Mouse (Mus musculus): ENCODE measurements around the gene Sbp. TPM values are rescaled to one million over a fixed set of nuclear protein-coding genes. Genes with fewer than 3 reads are reported as not detected.

Sbp gene
- total and polyA plus RNA-seq, 3 experiments: not detected

DNA sequence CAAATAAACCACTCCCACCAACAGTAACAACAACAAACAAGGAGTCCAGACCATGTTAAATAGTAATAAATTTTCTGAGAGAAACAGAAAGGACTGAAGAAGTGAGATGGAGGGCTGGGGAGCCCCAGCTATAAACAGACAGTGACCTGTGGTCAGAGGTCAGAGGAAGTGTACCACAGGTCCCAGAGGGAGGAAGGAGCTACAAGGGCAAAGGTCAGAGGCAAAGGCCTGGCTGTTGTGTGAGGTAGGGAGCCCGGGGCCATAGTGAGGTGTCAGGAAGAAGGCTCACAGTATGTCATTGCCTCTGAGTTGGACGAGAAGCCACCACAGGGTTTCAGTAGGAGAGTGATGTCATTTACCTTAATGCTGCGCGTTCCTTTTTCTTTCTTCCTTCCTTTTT, 41.4 kb downstream of the Sbp start:
- Histone ChIP-seq H3K9me3 (replicated peaks) (no peaks in the 10 kb centered on the region), H3K4me3 (ENCODE audit: low read depth, low read length) (no peak overlapping the region), H3K4me1 (ENCODE audit: insufficient read depth, low read depth, low read length) (no peaks in the 10 kb centered on the region), H3K27me3 (ENCODE audit: insufficient read depth, low read length) (peaks cover 2% of the 10 kb centered on the region; the same call in 1 of the 2 replicates), H3K36me3 (replicated peaks) (no peaks in the 10 kb centered on the region)
- no peak for TF ChIP-seq GATA1 (IDR thresholded peaks at IDR 0.05; ENCODE audit: borderline replicate concordance, low read length)
- DNase-seq (ENCODE audit: low spot score) (no peak), ATAC-seq (ENCODE audit: extremely low read depth, insufficient number of reproducible peaks, low FRiP score, poor library complexity, severe bottlenecking) (no peak)

- ATAC-seq (ENCODE audit: extremely low read depth, insufficient number of reproducible peaks, low FRiP score, poor library complexity, severe bottlenecking): no peak
- Histone ChIP-seq H3K27me3 (ENCODE audit: insufficient read depth, low read length) (peaks cover 5% of the 10 kb centered on the region; the same call in 1 of the 2 replicates), H3K4me3 (ENCODE audit: low read depth, low read length) (no peak overlapping the region), H3K36me3 (replicated peaks) (no peaks in the 10 kb centered on the region), H3K4me1 (ENCODE audit: insufficient read depth, low read depth, low read length) (no peaks in the 10 kb centered on the region), H3K9me3 (replicated peaks) (no peaks in the 10 kb centered on the region)
- DNase-seq (ENCODE audit: low spot score): no peak
- TF ChIP-seq TAL1 (conservative IDR thresholded peaks at IDR 0.05; ENCODE audit: low read depth, low read length) (no peak), POLR2AphosphoS5 (IDR thresholded peaks at IDR 0.05; ENCODE audit: insufficient replicate concordance, low read depth, low read length) (no peak), GATA1 (IDR thresholded peaks at IDR 0.05; ENCODE audit: borderline replicate concordance, low read length) (no peak), CTCF (IDR thresholded peaks at IDR 0.05; ENCODE audit: low read depth, low read length) (no peak), GATA2 (IDR thresholded peaks at IDR 0.05; ENCODE audit: borderline replicate concordance, low read depth, low read length) (no peak)
Measured at GRCm38 (mm10) chr17:23984989-23985388, 43.5 kb downstream of the Sbp start.

DNA sequence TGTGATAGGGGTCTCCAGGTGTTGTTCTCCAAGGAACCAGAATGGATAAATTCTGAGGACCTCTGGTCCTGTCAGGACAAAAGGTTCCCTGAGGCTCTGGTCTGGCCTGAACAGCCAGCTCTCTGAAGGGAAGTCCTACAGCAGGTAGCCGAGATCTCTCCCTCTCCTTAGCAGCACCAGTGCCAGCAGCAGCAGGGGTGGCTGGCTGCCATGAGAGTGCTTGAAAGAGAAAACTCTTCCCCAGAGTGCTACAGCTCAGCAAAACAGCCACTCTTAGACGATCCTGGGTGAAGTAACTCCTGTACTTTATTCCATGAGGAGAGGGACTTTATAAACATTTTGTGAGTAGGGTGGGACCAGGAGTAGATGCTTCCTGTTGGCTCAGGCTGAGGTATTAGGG, 48.3 kb downstream of the Sbp start:
- TF ChIP-seq TAL1 (conservative IDR thresholded peaks at IDR 0.05; ENCODE audit: low read depth, low read length): no peak
- no peak for TF ChIP-seq GATA2 (IDR thresholded peaks at IDR 0.05; ENCODE audit: borderline replicate concordance, low read depth, low read length)
- no peak for TF ChIP-seq POLR2AphosphoS5 (IDR thresholded peaks at IDR 0.05; ENCODE audit: insufficient replicate concordance, low read depth, low read length)
- no peak for TF ChIP-seq GATA1 (IDR thresholded peaks at IDR 0.05; ENCODE audit: borderline replicate concordance, low read length)
- TF ChIP-seq CTCF (IDR thresholded peaks at IDR 0.05; ENCODE audit: low read depth, low read length): no peak
- Histone ChIP-seq H3K4me1 (ENCODE audit: insufficient read depth, low read depth, low read length) (peaks cover 7% of the 10 kb centered on the region), H3K36me3 (replicated peaks) (no peaks in the 10 kb centered on the region), H3K4me3 (ENCODE audit: low read depth, low read length) (no peak overlapping the region), H3K27me3 (ENCODE audit: insufficient read depth, low read length) (peaks cover 18% of the 10 kb centered on the region), H3K9me3 (replicated peaks) (no peaks in the 10 kb centered on the region)
- DNase-seq (ENCODE audit: low spot score): no peak
- ATAC-seq (ENCODE audit: extremely low read depth, insufficient number of reproducible peaks, low FRiP score, poor library complexity, severe bottlenecking): no peak

DNA sequence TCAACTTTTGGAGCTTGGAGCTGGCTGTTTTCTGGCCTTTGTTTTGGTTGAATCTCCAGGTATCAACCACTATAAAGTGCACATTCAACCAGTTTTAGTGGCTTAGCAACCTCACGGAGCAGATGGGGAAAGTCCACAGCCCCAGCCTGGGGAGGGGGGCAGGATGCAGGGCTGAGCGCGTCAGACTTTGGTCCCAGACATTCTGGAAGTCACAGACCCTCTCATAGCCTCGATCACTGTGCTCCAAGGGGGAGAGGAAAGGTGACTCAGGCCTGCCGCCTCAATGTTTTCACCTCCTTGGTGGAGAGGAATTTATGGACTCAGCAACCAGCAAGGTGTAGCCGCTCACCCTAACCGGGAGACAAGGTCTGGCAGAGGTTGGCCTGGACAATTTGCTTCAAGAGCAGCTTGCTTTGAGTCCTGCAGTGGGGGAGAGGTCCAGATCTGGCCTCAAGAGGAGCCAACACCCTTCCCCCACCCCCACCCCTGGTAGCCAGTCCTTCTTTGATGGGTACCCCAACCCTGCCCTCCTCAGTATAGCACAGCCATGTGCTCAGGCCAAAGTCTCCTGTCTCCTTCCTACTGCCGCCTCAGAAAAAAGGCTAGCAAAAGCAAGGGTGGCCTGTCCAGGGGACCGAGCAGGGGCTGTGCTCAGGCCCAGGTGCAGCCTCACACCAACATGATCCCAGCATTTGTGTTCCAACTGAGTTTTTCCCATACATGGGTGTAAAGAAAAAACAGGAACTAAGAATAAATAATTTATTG, 51.5 kb downstream of the Sbp start:
- Histone ChIP-seq H3K4me1 (ENCODE audit: insufficient read depth, low read depth, low read length) (peaks cover 7% of the 10 kb centered on the region), H3K36me3 (replicated peaks) (no peaks in the 10 kb centered on the region), H3K27me3 (ENCODE audit: insufficient read depth, low read length) (peaks cover 34% of the 10 kb centered on the region), H3K4me3 (ENCODE audit: low read depth, low read length) (no peak overlapping the region), H3K9me3 (replicated peaks) (no peaks in the 10 kb centered on the region)
- no peak for TF ChIP-seq POLR2AphosphoS5 (IDR thresholded peaks at IDR 0.05; ENCODE audit: insufficient replicate concordance, low read depth, low read length)
- TF ChIP-seq TAL1 (conservative IDR thresholded peaks at IDR 0.05; ENCODE audit: low read depth, low read length): no peak
- no peak for TF ChIP-seq GATA2 (IDR thresholded peaks at IDR 0.05; ENCODE audit: borderline replicate concordance, low read depth, low read length)
- TF ChIP-seq CTCF (IDR thresholded peaks at IDR 0.05; ENCODE audit: low read depth, low read length): no peak
- no peak for TF ChIP-seq GATA1 (IDR thresholded peaks at IDR 0.05; ENCODE audit: borderline replicate concordance, low read length)
- DNase-seq (ENCODE audit: low spot score): no peak
- no peak for ATAC-seq (ENCODE audit: extremely low read depth, insufficient number of reproducible peaks, low FRiP score, poor library complexity, severe bottlenecking)

GRCm38 (mm10) chr17:23993559-23994428, 52.3 kb downstream of the Sbp start:
- TF ChIP-seq CTCF (IDR thresholded peaks at IDR 0.05; ENCODE audit: low read depth, low read length) (no peak), GATA2 (IDR thresholded peaks at IDR 0.05; ENCODE audit: borderline replicate concordance, low read depth, low read length) (no peak), POLR2AphosphoS5 (IDR thresholded peaks at IDR 0.05; ENCODE audit: insufficient replicate concordance, low read depth, low read length) (no peak), TAL1 (conservative IDR thresholded peaks at IDR 0.05; ENCODE audit: low read depth, low read length) (no peak), GATA1 (IDR thresholded peaks at IDR 0.05; ENCODE audit: borderline replicate concordance, low read length) (no peak)
- Histone ChIP-seq H3K4me3 (ENCODE audit: low read depth, low read length) (no peak overlapping the region; the same call in 1 of the 2 replicates), H3K27me3 (ENCODE audit: insufficient read depth, low read length) (peaks cover 42% of the 10 kb centered on the region)

DNA sequence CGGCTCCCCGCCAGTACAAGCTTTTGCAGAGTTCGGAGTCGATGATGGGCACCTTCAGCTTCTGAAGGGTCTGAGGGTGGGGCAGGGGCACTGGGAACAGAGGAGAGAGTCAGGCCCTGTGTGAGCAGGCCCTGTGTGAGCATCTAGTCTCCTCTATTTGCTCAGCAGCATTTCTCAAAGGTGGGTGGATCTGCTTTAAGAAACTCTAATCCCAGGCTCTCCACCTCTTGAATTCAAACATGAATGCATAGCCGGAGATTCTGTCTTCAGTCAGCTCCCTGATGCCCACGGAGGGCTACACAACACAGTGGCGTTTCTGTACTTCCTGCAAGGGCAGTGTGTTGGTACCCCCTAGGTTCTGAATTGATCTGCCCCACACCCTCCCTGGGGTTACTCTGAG, 53.2 kb downstream of the Sbp start:
- ATAC-seq (ENCODE audit: extremely low read depth, insufficient number of reproducible peaks, low FRiP score, poor library complexity, severe bottlenecking) (no peak), DNase-seq (ENCODE audit: low spot score) (no peak)
- Histone ChIP-seq H3K36me3 (replicated peaks) (no peaks in the 10 kb centered on the region), H3K9me3 (replicated peaks) (no peaks in the 10 kb centered on the region), H3K4me1 (ENCODE audit: insufficient read depth, low read depth, low read length) (peaks cover 7% of the 10 kb centered on the region), H3K4me3 (ENCODE audit: low read depth, low read length) (no peak overlapping the region), H3K27me3 (ENCODE audit: insufficient read depth, low read length) (peaks cover 51% of the 10 kb centered on the region)
- no peak for TF ChIP-seq GATA1 (IDR thresholded peaks at IDR 0.05; ENCODE audit: borderline replicate concordance, low read length)
- TF ChIP-seq TAL1 (conservative IDR thresholded peaks at IDR 0.05; ENCODE audit: low read depth, low read length): no peak
- no peak for TF ChIP-seq GATA2 (IDR thresholded peaks at IDR 0.05; ENCODE audit: borderline replicate concordance, low read depth, low read length)
- TF ChIP-seq POLR2AphosphoS5 (IDR thresholded peaks at IDR 0.05; ENCODE audit: insufficient replicate concordance, low read depth, low read length): no peak
- no peak for TF ChIP-seq CTCF (IDR thresholded peaks at IDR 0.05; ENCODE audit: low read depth, low read length)

More at GRCm38 (mm10) chr17:23993559-23994428, 52.3 kb downstream of the Sbp start:
- H3K9me3 ChIP-seq (replicated peaks): no peaks in the 10 kb centered on the region
- ATAC-seq (ENCODE audit: extremely low read depth, insufficient number of reproducible peaks, low FRiP score, poor library complexity, severe bottlenecking) (peak; percentile 60), DNase-seq (ENCODE audit: low spot score) (peak; percentile 49)
- H3K36me3 ChIP-seq (replicated peaks): no peaks in the 10 kb centered on the region
- peaks cover 7% of the 10 kb centered on the region for H3K4me1 ChIP-seq (ENCODE audit: insufficient read depth, low read depth, low read length)

Other genes starting within 250 kb of the Sbp start
Only the 20 nearest of the 23 such genes appear.
- 33.5 and 41.1 TPM in 2 replicates for gene Pkmyt1, start 215.3 kb upstream of the Sbp start, total RNA-seq (2014; fragmentation: Nextera tagmentation)
- gene Pkmyt1, start 215.3 kb upstream of the Sbp start, total RNA-seq (2017): 10.8 and 12.9 TPM in 2 replicates
- 125 and 147 TPM in 2 replicates for gene Pkmyt1, start 215.3 kb upstream of the Sbp start, polyA plus RNA-seq (2012)
- gene Paqr4, start 200.8 kb upstream of the Sbp start, total RNA-seq (2014; fragmentation: Nextera tagmentation): 0.39 and 1.9 TPM in 2 replicates
- gene Paqr4, start 200.8 kb upstream of the Sbp start, total RNA-seq (2017): 2.6 and 3.2 TPM in 2 replicates
- gene Paqr4, start 200.8 kb upstream of the Sbp start, polyA plus RNA-seq (2012): 2.3 and 3.5 TPM in 2 replicates
- not detected in 2 replicates for gene Kremen2, start 195.8 kb upstream of the Sbp start, total RNA-seq (2014; fragmentation: Nextera tagmentation)
- gene Kremen2, start 195.8 kb upstream of the Sbp start, total RNA-seq (2017): 0.05 and 0.29 TPM in 2 replicates
- 1.2 and 1.4 TPM in 2 replicates for gene Kremen2, start 195.8 kb upstream of the Sbp start, polyA plus RNA-seq (2012)
- gene Flywch1, start 170.1 kb upstream of the Sbp start, total RNA-seq (2014; fragmentation: Nextera tagmentation): 11.9 and 14.1 TPM in 2 replicates
- 18.2 and 22.3 TPM in 2 replicates for gene Flywch1, start 170.1 kb upstream of the Sbp start, total RNA-seq (2017)
- 42.7 and 44.6 TPM in 2 replicates for gene Flywch1, start 170.1 kb upstream of the Sbp start, polyA plus RNA-seq (2012)
- not detected in 2 replicates for gene Flywch2, start 155.6 kb upstream of the Sbp start, total RNA-seq (2014; fragmentation: Nextera tagmentation)
- gene Flywch2, start 155.6 kb upstream of the Sbp start, total RNA-seq (2017): 0.12 TPM in 1 of 2 replicates, not detected in the other
- gene Flywch2, start 155.6 kb upstream of the Sbp start, polyA plus RNA-seq (2012): not detected in 2 replicates
- 1,039 and 1,150 TPM in 2 replicates for gene Srrm2, start 151.1 kb upstream of the Sbp start, total RNA-seq (2014; fragmentation: Nextera tagmentation)
- 66.6 and 86.7 TPM in 2 replicates for gene Srrm2, start 151.1 kb upstream of the Sbp start, total RNA-seq (2017)
- 141 and 329 TPM in 2 replicates for gene Srrm2, start 151.1 kb upstream of the Sbp start, polyA plus RNA-seq (2012)
- gene Elob, start 112.5 kb upstream of the Sbp start, total RNA-seq (2014; fragmentation: Nextera tagmentation): 452 and 468 TPM in 2 replicates
- 171 and 225 TPM in 2 replicates for gene Elob, start 112.5 kb upstream of the Sbp start, total RNA-seq (2017)
- 658 and 984 TPM in 2 replicates for gene Elob, start 112.5 kb upstream of the Sbp start, polyA plus RNA-seq (2012)
- gene Prss33, start 105.6 kb upstream of the Sbp start, total RNA-seq (2014; fragmentation: Nextera tagmentation): not detected in 2 replicates
- 0.11 TPM in 1 of 2 replicates, not detected in the other for gene Prss33, start 105.6 kb upstream of the Sbp start, total RNA-seq (2017)
- gene Prss33, start 105.6 kb upstream of the Sbp start, polyA plus RNA-seq (2012): not detected in 2 replicates
- not detected in 2 replicates for gene Prss32, start 97.8 kb upstream of the Sbp start, total RNA-seq (2014; fragmentation: Nextera tagmentation)
- 0.05 TPM in 1 of 2 replicates, not detected in the other for gene Prss32, start 97.8 kb upstream of the Sbp start, total RNA-seq (2017)
- gene Prss32, start 97.8 kb upstream of the Sbp start, polyA plus RNA-seq (2012): not detected in 2 replicates
- not detected in 2 replicates for gene Prss41, start 97.5 kb upstream of the Sbp start, total RNA-seq (2014; fragmentation: Nextera tagmentation)
- gene Prss41, start 97.5 kb upstream of the Sbp start, total RNA-seq (2017): not detected in 2 replicates
- gene Prss41, start 97.5 kb upstream of the Sbp start, polyA plus RNA-seq (2012): not detected in 2 replicates
- gene Prss21, start 73.6 kb upstream of the Sbp start, total RNA-seq (2014; fragmentation: Nextera tagmentation): not detected in 2 replicates
- not detected in 2 replicates for gene Prss21, start 73.6 kb upstream of the Sbp start, total RNA-seq (2017)
- gene Prss21, start 73.6 kb upstream of the Sbp start, polyA plus RNA-seq (2012): not detected in 2 replicates
- gene Dcpp1, start 60.8 kb upstream of the Sbp start, total RNA-seq (2014; fragmentation: Nextera tagmentation): not detected in 2 replicates
- gene Dcpp1, start 60.8 kb upstream of the Sbp start, total RNA-seq (2017): not detected in 2 replicates
- not detected in 2 replicates for gene Dcpp1, start 60.8 kb upstream of the Sbp start, polyA plus RNA-seq (2012)
- not detected in 2 replicates for gene Dcpp2, start 60.8 kb upstream of the Sbp start, total RNA-seq (2014; fragmentation: Nextera tagmentation)
- gene Dcpp2, start 60.8 kb upstream of the Sbp start, total RNA-seq (2017): 0.22 TPM in 1 of 2 replicates, not detected in the other
- not detected in 2 replicates for gene Dcpp2, start 60.8 kb upstream of the Sbp start, polyA plus RNA-seq (2012)
- gene Dcpp3, start 24.2 kb upstream of the Sbp start, total RNA-seq (2014; fragmentation: Nextera tagmentation): not detected in 2 replicates
- not detected in 2 replicates for gene Dcpp3, start 24.2 kb upstream of the Sbp start, total RNA-seq (2017)
- gene Dcpp3, start 24.2 kb upstream of the Sbp start, polyA plus RNA-seq (2012): not detected in 2 replicates
- not detected in 2 replicates for gene Sbpl, start 13.6 kb downstream of the Sbp start, total RNA-seq (2014; fragmentation: Nextera tagmentation)
- gene Sbpl, start 13.6 kb downstream of the Sbp start, total RNA-seq (2017): not detected in 2 replicates
- not detected in 2 replicates for gene Sbpl, start 13.6 kb downstream of the Sbp start, polyA plus RNA-seq (2012)
- not detected in 2 replicates for gene Prss30, start 38.9 kb downstream of the Sbp start, total RNA-seq (2014; fragmentation: Nextera tagmentation)
- gene Prss30, start 38.9 kb downstream of the Sbp start, total RNA-seq (2017): not detected in 2 replicates
- not detected in 2 replicates for gene Prss30, start 38.9 kb downstream of the Sbp start, polyA plus RNA-seq (2012)
- not detected in 2 replicates for gene Prss22, start 56.4 kb downstream of the Sbp start, total RNA-seq (2014; fragmentation: Nextera tagmentation)
- not detected in 2 replicates for gene Prss22, start 56.4 kb downstream of the Sbp start, total RNA-seq (2017)
- gene Prss22, start 56.4 kb downstream of the Sbp start, polyA plus RNA-seq (2012): not detected in 2 replicates
- not detected in 2 replicates for gene Prss27, start 96.5 kb downstream of the Sbp start, total RNA-seq (2014; fragmentation: Nextera tagmentation)
- gene Prss27, start 96.5 kb downstream of the Sbp start, total RNA-seq (2017): not detected in 2 replicates
- gene Prss27, start 96.5 kb downstream of the Sbp start, polyA plus RNA-seq (2012): not detected in 2 replicates
- gene Kctd5, start 131.8 kb downstream of the Sbp start, total RNA-seq (2014; fragmentation: Nextera tagmentation): 16.9 and 17.1 TPM in 2 replicates
- gene Kctd5, start 131.8 kb downstream of the Sbp start, total RNA-seq (2017): 15.9 and 16.7 TPM in 2 replicates
- gene Kctd5, start 131.8 kb downstream of the Sbp start, polyA plus RNA-seq (2012): 17.3 and 23.4 TPM in 2 replicates
- 58.6 and 58.8 TPM in 2 replicates for gene Pdpk1, start 209.3 kb downstream of the Sbp start, total RNA-seq (2014; fragmentation: Nextera tagmentation)
- 48.3 and 63.3 TPM in 2 replicates for gene Pdpk1, start 209.3 kb downstream of the Sbp start, total RNA-seq (2017)
- 27.0 and 47.8 TPM in 2 replicates for gene Pdpk1, start 209.3 kb downstream of the Sbp start, polyA plus RNA-seq (2012)